Comparison of ENCODE assay signal across 8 mouse cellular contexts in the genomic region with DNA sequence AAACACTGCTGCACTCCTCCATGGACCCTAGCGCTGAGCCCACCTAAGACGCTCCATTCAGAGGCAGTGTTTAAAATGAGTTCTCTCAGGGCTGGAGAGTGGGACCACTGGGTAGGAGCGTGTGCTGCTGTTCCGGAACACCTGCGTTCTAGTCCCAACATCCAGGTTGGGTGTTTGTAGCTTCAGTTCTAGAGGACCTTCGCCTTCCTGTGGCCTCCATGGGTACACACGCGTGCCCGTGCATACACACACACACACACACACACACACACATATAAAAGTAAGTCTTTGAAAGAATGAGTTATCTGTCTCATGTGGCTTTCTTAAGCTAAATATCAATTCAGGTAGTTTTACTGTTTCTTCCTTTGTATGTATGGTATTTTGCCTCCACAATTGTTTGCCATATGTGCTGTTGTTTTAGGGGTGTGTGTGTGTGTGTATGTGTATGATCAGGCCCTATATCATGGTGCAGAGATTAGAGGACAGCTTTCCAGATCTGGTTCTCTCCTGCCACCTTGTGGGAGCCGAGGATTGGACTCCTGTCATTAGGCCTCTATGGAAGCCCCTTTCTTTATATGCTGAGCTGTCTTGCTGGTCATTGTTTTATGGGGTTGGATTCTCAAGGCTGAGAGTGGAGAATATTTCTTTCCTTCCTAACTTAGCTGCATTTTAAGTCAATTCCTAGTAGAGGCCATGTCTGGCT. TPM values are rescaled to one million over a fixed set of nuclear protein-coding genes. Genes with fewer than 3 reads are reported as not detected.
DNase-seq lines count a peak whose midpoint lies in the region; ATAC-seq lines count a peak whose summit lies in the region.

No protein-coding gene starts in this region.

- H3K36me3 ChIP-seq in heart, embryonic 11.5 days (ENCODE audit: control insufficient read depth, insufficient read depth, low read length) = no peaks in the 10 kb centered on the region
- no peaks in the 10 kb centered on the region for H3K36me3 ChIP-seq in splenic B cell, adult 2 months (ENCODE audit: control insufficient read depth, insufficient read depth, low read length, poor library complexity, severe bottlenecking)

- no peaks in the 10 kb centered on the region for H3K4me1 ChIP-seq in heart, embryonic 11.5 days (ENCODE audit: control insufficient read depth, insufficient read depth, low read length)

- no peak overlapping the region for H3K27ac ChIP-seq in heart, embryonic 11.5 days (ENCODE audit: low read depth, low read length)

- H3K9me3 ChIP-seq in heart, embryonic 11.5 days (replicated peaks; ENCODE audit: control insufficient read depth, low read length) = no peaks in the 10 kb centered on the region

- H3K4me2 ChIP-seq in heart, embryonic 11.5 days = no peak overlapping the region

- H3K9ac ChIP-seq in heart, embryonic 11.5 days (ENCODE audit: low read depth, low read length) = no peak overlapping the region

- peak; percentile 78 for DNase-seq in heart, adult 11 months
- DNase-seq in T-cell, adult 2 months (ENCODE audit: low spot score) = peak; percentile 67
- DNase-seq in embryo, embryonic 11.5 days (ENCODE audit: low read depth, low spot score) = peak; percentile 38
- peak; percentile 75 for DNase-seq in heart, postnatal 4 days
- DNase-seq in layer of hippocampus, adult 8-10 months (ENCODE audit: low spot score in 2 of 2) = peak; percentile 15 to 47
- DNase-seq in mesoderm, embryonic 11.5 days (ENCODE audit: low read depth, low spot score) = peak; percentile 61
- DNase-seq in splenic B cell, adult 2 months (ENCODE audit: low read depth, low spot score) = peak; percentile 71

- WGBS in heart, embryonic 11.5 days (ENCODE audit: insufficient replicate concordance) = 79% methylated on average over 10 of the region's 10 CpGs

- no peak overlapping the region for H3K4me3 ChIP-seq in heart, embryonic 11.5 days (ENCODE audit: low read depth, low read length)

- no peak for ATAC-seq in heart, embryonic 11.5 days (replicated peaks; ENCODE audit: insufficient number of reproducible peaks, low FRiP score, low TSS enrichment)

- H3K27me3 ChIP-seq in heart, embryonic 11.5 days (ENCODE audit: control insufficient read depth, insufficient read depth, low read length) = no peaks in the 10 kb centered on the region
- H3K27me3 ChIP-seq in splenic B cell, adult 2 months (ENCODE audit: control insufficient read depth, insufficient read depth, low read length, poor library complexity, severe bottlenecking) = no peaks in the 10 kb centered on the region; the same call in 1 of the 2 replicates

RNA-seq across cellular contexts. Expression of a gene that starts 49.0 kb away (rescaled TPM):
- 9.1 and 11.4 TPM in 2 replicates for polyA plus RNA-seq in heart, embryonic 11.5 days (2014; fragmentation: Nextera tagmentation; extraction: Ambion mirVana)
- total RNA-seq in heart, postnatal 4 days (2021) = 10 to 100 TPM; 22.8 to 24.7 TPM
- total RNA-seq in layer of hippocampus, adult 8-10 months (2022) = 1 to 10 TPM; 6.8 to 8.5 (median 7.7) TPM
